Mouse (Mus musculus): ENCODE measurements around the gene Gm17949. TPM values are rescaled to one million over a fixed set of nuclear protein-coding genes. Genes with fewer than 3 reads are reported as not detected.
A peak's percentile ranks its signal among the peaks of the same experiment; 100 is the strongest.

The Gm17949 gene
- total and polyA plus RNA-seq, 3 experiments, result 0.08 to 0.13 TPM; not detected in 1

DNA sequence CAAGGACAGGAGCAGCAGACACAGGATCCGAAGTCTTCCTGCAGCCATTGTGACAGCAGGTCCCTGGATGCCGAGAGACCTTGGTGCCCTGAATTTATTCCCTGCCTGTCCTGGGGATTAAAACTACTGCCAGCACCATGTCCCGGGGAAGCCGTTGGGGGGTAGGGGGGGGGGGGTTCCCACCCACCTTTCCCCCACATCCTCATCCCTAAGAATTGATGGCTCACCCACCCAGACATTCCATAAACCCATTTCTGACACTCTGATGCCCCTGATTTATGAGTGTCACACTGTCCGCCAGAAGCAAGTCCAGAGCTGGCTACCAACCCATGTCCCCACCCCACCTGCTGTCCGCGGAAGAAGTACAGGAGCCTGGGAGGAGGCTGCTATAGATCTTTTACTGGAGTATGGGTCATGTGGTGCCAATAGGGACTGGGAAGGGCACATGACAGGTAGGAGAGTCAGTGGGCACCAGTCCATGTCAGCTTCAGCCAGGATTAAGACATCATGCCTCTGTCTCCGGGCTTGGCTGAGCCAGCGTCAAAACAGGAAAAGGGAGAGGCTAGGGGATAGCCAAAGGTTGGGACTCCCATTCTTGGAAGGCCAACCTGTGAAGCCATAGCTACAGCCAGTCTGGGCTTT is 11.2 kb upstream of the Gm17949 start, which contains the start of gene Pspn:
Gene Pspn (minus strand): TSS at position 51 of the 642 bp plus-strand sequence.
- Histone ChIP-seq H3K36me3 (ENCODE audit: control insufficient read depth in 1 of 2, insufficient read depth in 2 of 2, low read length in 2 of 2) (peaks cover 2 to 15% of the 10 kb centered on the region in 2 experiments; a peak in 3 of 4 replicates), H3K9ac (ENCODE audit: control insufficient read depth, low read depth, low read length, poor library complexity, severe bottlenecking) (no peak within 1 kb of the TSS), H3K9me3 (replicated peaks; ENCODE audit: insufficient read depth, low read length) (no peaks in the 10 kb centered on the region), H3K27ac (ENCODE audit: control insufficient read depth, low read depth, low read length) (no peak within 1 kb of the TSS), H3K79me2 (ENCODE audit: control insufficient read depth, insufficient read depth, low read length, poor library complexity) (no peaks in the 10 kb centered on the region), H3K4me3 (ENCODE audit: control insufficient read depth in 1 of 2, insufficient read depth in 1 of 2, low read depth in 2 of 2, low read length in 2 of 2) (no peak within 1 kb of the TSS), H3K4me1 (ENCODE audit: control insufficient read depth in 1 of 2, insufficient read depth in 2 of 2, low read length in 2 of 2) (peaks cover 3 to 28% of the 10 kb centered on the region in 2 experiments; a peak in 3 of 4 replicates), H3K27me3 (ENCODE audit: control insufficient read depth in 1 of 2, insufficient read depth in 2 of 2, low read length in 2 of 2) (no peaks in the 10 kb centered on the region)
- no peak for DNase-seq (ENCODE audit: low read depth, low spot score)
- TF ChIP-seq TCF12 (IDR thresholded peaks at IDR 0.05; ENCODE audit: low read depth, low read length) (no peak), NRF1 (IDR thresholded peaks at IDR 0.05; ENCODE audit: insufficient read depth, low read depth, low read length, poor library complexity, severe bottlenecking) (no peak), ETS1 (IDR thresholded peaks at IDR 0.05; ENCODE audit: low read depth, low read length) (no peak), CTCF (IDR thresholded peaks at IDR 0.05 in 2 of 3, conservative IDR thresholded peaks at IDR 0.05 in 1 of 3; ENCODE audit: control insufficient read depth in 1 of 3, insufficient read depth in 1 of 3, low read depth in 2 of 3, low read length in 3 of 3, poor library complexity in 1 of 3, severe bottlenecking in 1 of 3) (no peak), MYC (IDR thresholded peaks at IDR 0.05; ENCODE audit: low read depth, low read length) (no peak)

DNA sequence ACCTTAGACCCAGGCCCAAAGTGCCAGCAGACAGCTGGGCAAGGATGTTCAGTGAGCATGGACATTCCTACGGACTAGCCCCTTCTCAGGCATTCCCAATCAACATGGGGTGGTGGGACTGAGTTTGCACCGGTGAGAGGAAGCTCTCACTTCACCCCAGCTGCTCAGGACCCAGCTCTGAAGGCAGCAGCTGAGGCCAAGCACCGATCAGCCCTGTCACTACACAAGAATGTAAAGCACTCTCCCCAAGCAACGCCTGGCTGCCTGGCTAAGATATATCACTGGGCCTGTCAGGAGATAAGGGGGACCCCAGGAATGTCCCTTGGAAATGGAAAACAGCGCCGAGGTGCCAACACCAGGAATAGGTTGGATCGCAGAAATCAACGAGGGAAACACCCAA is 10.0 kb upstream of the Gm17949 start:
- Histone ChIP-seq H3K27me3 (ENCODE audit: control insufficient read depth in 1 of 2, insufficient read depth in 2 of 2, low read length in 2 of 2) (no peaks in the 10 kb centered on the region), H3K27ac (ENCODE audit: control insufficient read depth, low read depth, low read length) (no peak overlapping the region), H3K4me1 (ENCODE audit: control insufficient read depth in 1 of 2, insufficient read depth in 2 of 2, low read length in 2 of 2) (peaks cover 3 to 28% of the 10 kb centered on the region in 2 experiments; a peak in 3 of 4 replicates), H3K9ac (ENCODE audit: control insufficient read depth, low read depth, low read length, poor library complexity, severe bottlenecking) (no peak overlapping the region), H3K9me3 (replicated peaks; ENCODE audit: insufficient read depth, low read length) (no peaks in the 10 kb centered on the region), H3K36me3 (ENCODE audit: control insufficient read depth in 1 of 2, insufficient read depth in 2 of 2, low read length in 2 of 2) (peaks cover 2 to 15% of the 10 kb centered on the region in 2 experiments; a peak in 3 of 4 replicates), H3K79me2 (ENCODE audit: control insufficient read depth, insufficient read depth, low read length, poor library complexity) (no peaks in the 10 kb centered on the region), H3K4me3 (ENCODE audit: control insufficient read depth in 1 of 2, insufficient read depth in 1 of 2, low read depth in 2 of 2, low read length in 2 of 2) (no peak overlapping the region)
- no peak for DNase-seq (ENCODE audit: low read depth, low spot score)
- TF ChIP-seq TAL1 (IDR thresholded peaks at IDR 0.05; ENCODE audit: low read length), result no peak
- TF ChIP-seq MAZ (IDR thresholded peaks at IDR 0.05; ENCODE audit: low read depth, low read length), result no peak
- no peak for TF ChIP-seq ZNF384 (IDR thresholded peaks at IDR 0.05; ENCODE audit: low read depth, low read length)
- TF ChIP-seq MYC (IDR thresholded peaks at IDR 0.05; ENCODE audit: low read depth, low read length), result no peak

DNA sequence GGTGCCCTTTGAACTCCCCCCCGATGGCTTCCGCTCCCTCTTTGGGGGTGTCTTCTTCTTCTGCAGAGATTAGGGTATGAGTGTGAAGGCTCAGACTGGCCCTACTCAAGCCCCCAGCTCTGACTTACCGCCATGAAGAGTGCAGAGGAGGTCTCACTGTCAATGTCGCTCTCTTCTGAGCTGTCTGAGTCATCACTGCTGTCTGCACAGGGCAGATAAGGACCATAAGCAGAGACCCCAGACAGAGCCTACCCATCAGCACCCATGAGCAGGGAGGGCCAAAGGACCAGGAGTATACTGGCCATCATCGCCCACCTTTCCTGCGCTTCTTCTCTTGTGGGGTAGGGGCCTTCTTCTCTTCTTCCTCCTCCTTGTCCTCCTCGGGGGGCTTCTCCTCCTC is 7.3 kb upstream of the Gm17949 start:
- H3K36me3 ChIP-seq (ENCODE audit: control insufficient read depth in 1 of 2, insufficient read depth in 2 of 2, low read length in 2 of 2), result peaks cover 2 to 15% of the 10 kb centered on the region in 2 experiments; a peak in 3 of 4 replicates
- peak; percentile 53 to 58; a peak in 2 of 4 replicates for TF ChIP-seq EP300 (IDR thresholded peaks at IDR 0.05; ENCODE audit: low read depth in 1 of 2, low read length in 2 of 2)
- TF ChIP-seq SIN3A (IDR thresholded peaks at IDR 0.05; ENCODE audit: low read length), result no peak
- peak; percentile 76; the same call in 1 of the 2 replicates for TF ChIP-seq JUND (IDR thresholded peaks at IDR 0.05; ENCODE audit: low read depth, low read length)
- TF ChIP-seq TCF12 (IDR thresholded peaks at IDR 0.05; ENCODE audit: low read depth, low read length), result peak; percentile 29; the same call in 1 of the 2 replicates
- TF ChIP-seq NELFE (IDR thresholded peaks at IDR 0.05; ENCODE audit: low read depth, low read length), result no peak
- no peak for TF ChIP-seq RAD21 (IDR thresholded peaks at IDR 0.05; ENCODE audit: low read depth, low read length)
- no peak for TF ChIP-seq MXI1 (IDR thresholded peaks at IDR 0.05; ENCODE audit: low read depth, low read length)
- no peak for TF ChIP-seq ELF1 (IDR thresholded peaks at IDR 0.05; ENCODE audit: low read depth, low read length)
- TF ChIP-seq TAL1 (IDR thresholded peaks at IDR 0.05; ENCODE audit: low read length), result peak; percentile 93
- TF ChIP-seq GATA1 (IDR thresholded peaks at IDR 0.05; ENCODE audit: low read depth, low read length), result peak; percentile 70
- H3K79me2 ChIP-seq (ENCODE audit: control insufficient read depth, insufficient read depth, low read length, poor library complexity), result 0 out of 2 replicates have a peak, but pooled peaks cover 1% of the 10 kb centered on the region
- H3K9ac ChIP-seq (ENCODE audit: control insufficient read depth, low read depth, low read length, poor library complexity, severe bottlenecking), result no peak overlapping the region
- H3K9me3 ChIP-seq (replicated peaks; ENCODE audit: insufficient read depth, low read length), result no peaks in the 10 kb centered on the region
- peak overlapping the region; percentile 47 for H3K27ac ChIP-seq (ENCODE audit: control insufficient read depth, low read depth, low read length)
- H3K27me3 ChIP-seq (ENCODE audit: control insufficient read depth in 1 of 2, insufficient read depth in 2 of 2, low read length in 2 of 2), result no peaks in the 10 kb centered on the region
- DNase-seq (ENCODE audit: low read depth, low spot score), result peak; percentile 73
- no peak overlapping the region for H3K4me3 ChIP-seq (ENCODE audit: control insufficient read depth in 1 of 2, insufficient read depth in 1 of 2, low read depth in 2 of 2, low read length in 2 of 2)
- H3K4me1 ChIP-seq (ENCODE audit: control insufficient read depth in 1 of 2, insufficient read depth in 2 of 2, low read length in 2 of 2), result peaks cover 3 to 20% of the 10 kb centered on the region in 2 experiments; a peak in 3 of 4 replicates
